ENCODE assay signal across 20 mouse cellular contexts in genomic region chr6:43537252-43537870, GRCm38 (mm10).
DNase-seq lines count a peak whose midpoint lies in the region; ATAC-seq and TF ChIP-seq lines count a peak whose summit lies in the region.
"Had no signal": no experiment of that assay in that cellular context is flagged by ENCODE, and none has a peak within 500 bp of the region (broad histone marks: within the 10 kb centered on the region; RNA-seq: fewer than 3 reads in every experiment).

No protein-coding gene starts in this region.

- H3K9ac ChIP-seq in limb, embryonic 14.5 days (ENCODE audit: low read depth, low read length, severe bottlenecking) = no peak overlapping the region
- no peak overlapping the region for H3K9ac ChIP-seq in lung, postnatal 0 days (replicated peaks; ENCODE audit: low read depth)
- no peak overlapping the region for H3K9ac ChIP-seq in neural tube, embryonic 15.5 days (replicated peaks)
- H3K9ac ChIP-seq: embryonic facial prominence, embryonic 15.5 days; heart, embryonic 13.5 days; hindbrain, embryonic 15.5 days had no signal

- WGBS in limb, embryonic 14.5 days = 66% methylated on average over 2 of the region's 2 CpGs
- 86% methylated on average over 2 of the region's 2 CpGs for WGBS in limb, embryonic 10.5 days
- 62% methylated on average over 2 of the region's 2 CpGs for WGBS in lung, postnatal 0 days
- 65% methylated on average over 2 of the region's 2 CpGs for WGBS in neural tube, embryonic 15.5 days

- ATAC-seq in limb, embryonic 14.5 days (ENCODE audit: low FRiP score, low read depth) = no peak
- ATAC-seq in lung, postnatal 0 days = no peak
- ATAC-seq in neural tube, embryonic 15.5 days (ENCODE audit: low FRiP score) = peak; percentile 28; the same call in 1 of the 2 replicates
- ATAC-seq: forebrain, embryonic 14.5 days had no signal

- DNase-seq in limb, embryonic 14.5 days (ENCODE audit: low spot score) = peak; percentile 29
- no peak for DNase-seq in limb, embryonic 10.5 days (ENCODE audit: low spot score)
- DNase-seq in lung, postnatal 0 days (ENCODE audit: low spot score) = peak; percentile 42
- DNase-seq in lung, postnatal 36 days = no peak
- DNase-seq in NIH3T3 (ENCODE audit: low read depth) = peak; percentile 64
- DNase-seq in layer of hippocampus, postnatal 25 days (ENCODE audit: extremely low spot score in 1 of 2, low spot score in 1 of 2) = no peak
- DNase-seq: adrenal gland, postnatal 14 days; cerebellum, adult 18-20 months; cerebellum, adult 9-11 months; cerebellum, postnatal 36 days; gastrocnemius, postnatal 36 days; heart, adult 11 months; heart, postnatal 36 days had no signal

- H3K27ac ChIP-seq in limb, embryonic 14.5 days (replicated peaks; ENCODE audit: low read depth, low read length) = no peak overlapping the region
- no peak overlapping the region for H3K27ac ChIP-seq in limb, embryonic 10.5 days
- no peak overlapping the region for H3K27ac ChIP-seq in lung, postnatal 0 days (ENCODE audit: low read length)
- no peak overlapping the region for H3K27ac ChIP-seq in neural tube, embryonic 15.5 days (replicated peaks)
- H3K27ac ChIP-seq: embryonic facial prominence, embryonic 15.5 days; forebrain, embryonic 10.5 days; heart, embryonic 13.5 days; hindbrain, embryonic 15.5 days had no signal

- no peaks in the 10 kb centered on the region for H3K27me3 ChIP-seq in limb, embryonic 14.5 days (ENCODE audit: control insufficient read depth, insufficient read depth, low read length)
- H3K27me3 ChIP-seq in limb, embryonic 10.5 days (ENCODE audit: low read depth, poor library complexity, severe bottlenecking) = no peaks in the 10 kb centered on the region
- no peaks in the 10 kb centered on the region for H3K27me3 ChIP-seq in lung, postnatal 0 days (replicated peaks; ENCODE audit: insufficient read depth, low read length)
- H3K27me3 ChIP-seq in neural tube, embryonic 15.5 days (replicated peaks) = no peaks in the 10 kb centered on the region
- H3K27me3 ChIP-seq: embryonic facial prominence, embryonic 15.5 days; heart, embryonic 13.5 days; hindbrain, embryonic 15.5 days had no signal

- no peak overlapping the region for H3K4me3 ChIP-seq in limb, embryonic 14.5 days (replicated peaks; ENCODE audit: low read length)
- no peak overlapping the region for H3K4me3 ChIP-seq in limb, embryonic 10.5 days
- no peak overlapping the region for H3K4me3 ChIP-seq in lung, postnatal 0 days (ENCODE audit: low read depth, low read length)
- H3K4me3 ChIP-seq in neural tube, embryonic 15.5 days (replicated peaks) = no peak overlapping the region
- H3K4me3 ChIP-seq: embryonic facial prominence, embryonic 15.5 days; erythroblast, embryonic 14.5 days; forebrain, embryonic 10.5 days; heart, embryonic 13.5 days; hindbrain, embryonic 15.5 days had no signal

- no peak for TF ChIP-seq EP300 in lung, postnatal 0 days (IDR thresholded peaks at IDR 0.05)

- no peaks in the 10 kb centered on the region for H3K36me3 ChIP-seq in limb, embryonic 14.5 days (ENCODE audit: control insufficient read depth, insufficient read depth, low read length)
- H3K36me3 ChIP-seq in limb, embryonic 10.5 days = no peaks in the 10 kb centered on the region
- no peaks in the 10 kb centered on the region for H3K36me3 ChIP-seq in lung, postnatal 0 days (ENCODE audit: insufficient read depth, low read length)
- no peaks in the 10 kb centered on the region for H3K36me3 ChIP-seq in neural tube, embryonic 15.5 days
- H3K36me3 ChIP-seq: embryonic facial prominence, embryonic 15.5 days; forebrain, embryonic 10.5 days; heart, embryonic 13.5 days; hindbrain, embryonic 15.5 days had no signal

- no peaks in the 10 kb centered on the region for H3K9me3 ChIP-seq in limb, embryonic 14.5 days (ENCODE audit: control insufficient read depth, low read length)
- no peaks in the 10 kb centered on the region for H3K9me3 ChIP-seq in limb, embryonic 10.5 days (replicated peaks)
- H3K9me3 ChIP-seq in lung, postnatal 0 days (ENCODE audit: low read length) = no peaks in the 10 kb centered on the region
- no peaks in the 10 kb centered on the region for H3K9me3 ChIP-seq in neural tube, embryonic 15.5 days (replicated peaks)
- H3K9me3 ChIP-seq: embryonic facial prominence, embryonic 15.5 days; forebrain, embryonic 10.5 days; heart, embryonic 13.5 days; hindbrain, embryonic 15.5 days had no signal

- H3K4me1 ChIP-seq in limb, embryonic 14.5 days (ENCODE audit: control insufficient read depth, insufficient read depth, low read length) = no peaks in the 10 kb centered on the region
- H3K4me1 ChIP-seq in limb, embryonic 10.5 days = no peaks in the 10 kb centered on the region
- H3K4me1 ChIP-seq in lung, postnatal 0 days (ENCODE audit: insufficient read depth, low read depth, low read length) = no peaks in the 10 kb centered on the region
- peaks cover 3% of the 10 kb centered on the region; the same call in 1 of the 2 replicates for H3K4me1 ChIP-seq in neural tube, embryonic 15.5 days
- H3K4me1 ChIP-seq: embryonic facial prominence, embryonic 15.5 days; forebrain, embryonic 10.5 days; heart, embryonic 13.5 days; hindbrain, embryonic 15.5 days had no signal

- no peak for TF ChIP-seq POLR2A in limb, embryonic 14.5 days (IDR thresholded peaks at IDR 0.05; ENCODE audit: borderline replicate concordance, extremely low read depth, insufficient read depth, insufficient read length)

- no peak for TF ChIP-seq CTCF in lung, postnatal 0 days (IDR thresholded peaks at IDR 0.05)

- no peak overlapping the region for H3K4me2 ChIP-seq in limb, embryonic 14.5 days (replicated peaks; ENCODE audit: low read depth, low read length, severe bottlenecking)
- no peak overlapping the region for H3K4me2 ChIP-seq in lung, postnatal 0 days (replicated peaks; ENCODE audit: low read depth, low read length)
- no peak overlapping the region for H3K4me2 ChIP-seq in neural tube, embryonic 15.5 days
- H3K4me2 ChIP-seq: embryonic facial prominence, embryonic 15.5 days; heart, embryonic 13.5 days; hindbrain, embryonic 15.5 days had no signal

Comparison
In these comparisons a context has a peak if more than half of its experiments do, and no peak if none do; other contexts are left out.
1. DNase-seq: peak in limb, embryonic 14.5 days (single experiment), lung, postnatal 0 days (single experiment) and NIH3T3 (single experiment); none in limb, embryonic 10.5 days (single experiment), lung, postnatal 36 days (single experiment) and layer of hippocampus, postnatal 25 days (0 of 2).